Mouse (Mus musculus) liver, embryonic 14.5 days (tissue): ENCODE data around the gene Gcnt7. TPM values are rescaled to one million over a fixed set of nuclear protein-coding genes. Genes with fewer than 3 reads are reported as not detected.
A peak's percentile ranks its signal among the peaks of the same experiment; 100 is the strongest.

Source experiments
- ATAC-seq: fragments of 200-750 bp; cut with Nextera tagmentation; 2 replicates; pipeline ENCODE4 v1.8.0; 2017; ENCODE audit warnings: moderate number of reproducible peaks, mild to moderate bottlenecking, moderate library complexity; ENCODE audit not compliant: insufficient read depth
- DNase-seq, 3 experiments: peaks; one replicate each; pipeline ENCODE4 v3.0.0-alpha.2; 2012 to 2013; ENCODE audit warnings: low read depth in 3 of 3, low spot score in 3 of 3
- H3K27ac ChIP-seq: fragments of 300-500 bp; sonication (generic); 2 replicates; pipeline ENCODE4 v1.5.1; 2014; ENCODE audit warnings: moderate library complexity, mild to moderate bottlenecking, control low read depth, inconsistent platforms
- H3K27me3 ChIP-seq: fragments of 300-500 bp; sonication (generic); 2 replicates; pipeline ENCODE4 v1.6.1; 2014; ENCODE audit warnings: mild to moderate bottlenecking, low read length, moderate library complexity; ENCODE audit not compliant: control insufficient read depth, insufficient read depth
- H3K36me3 ChIP-seq: fragments of 300-500 bp; sonication (generic); replicated peaks from 2 replicates; pipeline ENCODE4 v1.6.1; 2014; ENCODE audit warnings: low read depth; ENCODE audit not compliant: control insufficient read depth, insufficient read depth
- H3K4me1 ChIP-seq, 2 experiments: fragments of 200-500 bp in 1 of 2; fragments of 300-500 bp in 1 of 2; sonication (generic) in 1 of 2; replicated peaks; 2 replicates each; pipeline ENCODE4 v1.6.1; 2012 to 2014; ENCODE audit warnings: antibody characterized with exemption in 1 of 2, inconsistent platforms in 1 of 2, low read length in 1 of 2; ENCODE audit not compliant: control insufficient read depth in 2 of 2, insufficient read depth in 2 of 2
- H3K4me2 ChIP-seq: fragments of 300-500 bp; sonication (generic); 2 replicates; pipeline ENCODE4 v1.6.1; 2014; ENCODE audit warnings: low read depth, mild to moderate bottlenecking, control low read depth, moderate library complexity
- H3K4me3 ChIP-seq, 2 experiments: fragments of 200-500 bp in 1 of 2; fragments of 300-500 bp in 1 of 2; sonication (generic) in 1 of 2; 2 replicates each; pipeline ENCODE4 v1.5.1; 2012 to 2014; ENCODE audit warnings: low read depth in 2 of 2, low read length in 2 of 2, mild to moderate bottlenecking in 2 of 2, control low read depth in 1 of 2, inconsistent platforms in 1 of 2, moderate library complexity in 1 of 2; ENCODE audit not compliant: insufficient read depth in 1 of 2
- H3K9ac ChIP-seq: fragments of 300-500 bp; sonication (generic); replicated peaks from 2 replicates; pipeline ENCODE4 v1.6.1; 2014; ENCODE audit warnings: mild to moderate bottlenecking, control low read depth, moderate library complexity
- H3K9me3 ChIP-seq: fragments of 300-500 bp; sonication (generic); 2 replicates; pipeline ENCODE4 v1.6.1; 2016; ENCODE audit warnings: low read length, mixed read lengths; ENCODE audit not compliant: control insufficient read depth
- CTCF ChIP-seq: IDR thresholded peaks from 2 replicates; pipeline ENCODE4 v1.5.1; 2016; ENCODE audit warnings: antibody characterized with exemption, low read depth, control low read depth
- EP300 ChIP-seq: IDR thresholded peaks from 2 replicates; pipeline ENCODE4 v1.6.1; 2016; ENCODE audit warnings: antibody characterized with exemption, low read depth
- WGBS: fragments of 180-500 bp; shearing (Covaris S2); extraction: QIAGEN DNeasy Blood & Tissue Kit; methylation state at CpG from one replicate; pipeline ENCODE4 v1.1.7; 2014; ENCODE audit not compliant: insufficient replicate concordance; 5-methylcytosine and 5-hydroxymethylcytosine counted together
- polyA plus RNA-seq, 2 experiments: library from polyadenylated mRNA; depleted of rRNA in 1 of 2; stranded (reverse) in 1 of 2; unstranded in 1 of 2; fragments of >200 nt; fragmentation: Nextera tagmentation in 1 of 2; extraction: Ambion mirVana in 1 of 2; gene quantifications; 2 replicates each; pipeline versions ENCODE4 v1.2.1 to v1.2.3; 2012 to 2014

The Gcnt7 gene
- polyA plus RNA-seq, 2 experiments, result 0.24 TPM; not detected in 1

GRCm38 (mm10) chr2:172418208-172418607 lies 40.2 kb downstream of the Gcnt7 start:
- Histone ChIP-seq H3K4me1 (peaks cover 0 to 8% of the 10 kb centered on the region in 2 experiments; a peak in 2 of 4 replicates), H3K4me3 (no peak overlapping the region), H3K27me3 (no peaks in the 10 kb centered on the region), H3K4me2 (no peak overlapping the region), H3K27ac (no peak overlapping the region), H3K9ac (no peak overlapping the region), H3K36me3 (no peaks in the 10 kb centered on the region), H3K9me3 (no peaks in the 10 kb centered on the region)
- no peak for ATAC-seq
- TF ChIP-seq CTCF (no peak), EP300 (no peak)
- 64% methylated on average over 5 of the region's 5 CpGs for WGBS
- no peak for DNase-seq

GRCm38 (mm10) chr2:172416876-172417275 lies 41.5 kb downstream of the Gcnt7 start:
- Histone ChIP-seq H3K27me3 (no peaks in the 10 kb centered on the region), H3K9ac (no peak overlapping the region), H3K4me2 (no peak overlapping the region), H3K36me3 (no peaks in the 10 kb centered on the region), H3K4me3 (no peak overlapping the region), H3K4me1 (peaks cover 0 to 14% of the 10 kb centered on the region in 2 experiments; a peak in 2 of 4 replicates), H3K9me3 (no peaks in the 10 kb centered on the region), H3K27ac (no peak overlapping the region)
- 78% methylated on average over 5 of the region's 5 CpGs for WGBS
- no peak for TF ChIP-seq CTCF
- TF ChIP-seq EP300, result no peak
- no peak for DNase-seq
- no peak for ATAC-seq

GRCm38 (mm10) chr2:172416218-172416617 lies 42.2 kb downstream of the Gcnt7 start:
- Histone ChIP-seq H3K4me3 (no peak overlapping the region), H3K27me3 (no peaks in the 10 kb centered on the region), H3K9ac (no peak overlapping the region), H3K36me3 (no peaks in the 10 kb centered on the region), H3K27ac (no peak overlapping the region), H3K9me3 (no peaks in the 10 kb centered on the region), H3K4me1 (peaks cover 0 to 14% of the 10 kb centered on the region in 2 experiments; a peak in 2 of 4 replicates), H3K4me2 (no peak overlapping the region)
- DNase-seq (no peak), ATAC-seq (no peak)
- 59% methylated on average over 12 of the region's 12 CpGs for WGBS
- no peak for TF ChIP-seq CTCF
- no peak for TF ChIP-seq EP300

- Histone ChIP-seq H3K27ac (no peak overlapping the region), H3K4me1 (peaks cover 0 to 14% of the 10 kb centered on the region in 2 experiments; a peak in 2 of 4 replicates), H3K36me3 (no peaks in the 10 kb centered on the region), H3K9me3 (no peaks in the 10 kb centered on the region), H3K4me3 (no peak overlapping the region), H3K9ac (no peak overlapping the region), H3K4me2 (no peak overlapping the region), H3K27me3 (no peaks in the 10 kb centered on the region)
- WGBS, result 37% methylated on average over 5 of the region's 5 CpGs
- TF ChIP-seq EP300, result no peak
- no peak for TF ChIP-seq CTCF
- DNase-seq (no peak), ATAC-seq (no peak)
These were observed 44.5 kb downstream of the Gcnt7 start for GRCm38 (mm10) chr2:172413894-172414293.

- WGBS, result 22% methylated on average over 4 of the region's 4 CpGs
- H3K9ac ChIP-seq, result no peak overlapping the region
- H3K4me3 ChIP-seq, result no peak overlapping the region
- H3K27me3 ChIP-seq, result no peaks in the 10 kb centered on the region
- no peak overlapping the region for H3K27ac ChIP-seq
- no peaks in the 10 kb centered on the region for H3K9me3 ChIP-seq
- H3K36me3 ChIP-seq, result no peaks in the 10 kb centered on the region
- DNase-seq (no peak), ATAC-seq (peak; percentile 26; the same call in 1 of the 2 replicates)
- TF ChIP-seq EP300 (no peak), CTCF (no peak)
- H3K4me1 ChIP-seq, result peaks cover 0 to 14% of the 10 kb centered on the region in 2 experiments; a peak in 2 of 4 replicates
- no peak overlapping the region for H3K4me2 ChIP-seq
These were observed 45.1 kb downstream of the Gcnt7 start for GRCm38 (mm10) chr2:172413273-172413672.
